Mouse (Mus musculus) cerebellum, adult 2 months (tissue): ENCODE results near the gene Aspscr1.

Source experiments
- CTCF ChIP-seq: fragments of 200-500 bp; IDR thresholded peaks from 2 replicates; pipeline ENCODE4 v1.5.1; 2011; ENCODE audit warnings: low read depth, mild to moderate bottlenecking, control low read depth, low read length, moderate library complexity, borderline replicate concordance; ENCODE audit not compliant: insufficient read depth
- POLR2A ChIP-seq: fragments of 200-500 bp; IDR thresholded peaks from 2 replicates; pipeline ENCODE4 v1.6.1; 2011; ENCODE audit warnings: low read length, control low read depth, borderline replicate concordance; ENCODE audit not compliant: insufficient read depth

DNA sequence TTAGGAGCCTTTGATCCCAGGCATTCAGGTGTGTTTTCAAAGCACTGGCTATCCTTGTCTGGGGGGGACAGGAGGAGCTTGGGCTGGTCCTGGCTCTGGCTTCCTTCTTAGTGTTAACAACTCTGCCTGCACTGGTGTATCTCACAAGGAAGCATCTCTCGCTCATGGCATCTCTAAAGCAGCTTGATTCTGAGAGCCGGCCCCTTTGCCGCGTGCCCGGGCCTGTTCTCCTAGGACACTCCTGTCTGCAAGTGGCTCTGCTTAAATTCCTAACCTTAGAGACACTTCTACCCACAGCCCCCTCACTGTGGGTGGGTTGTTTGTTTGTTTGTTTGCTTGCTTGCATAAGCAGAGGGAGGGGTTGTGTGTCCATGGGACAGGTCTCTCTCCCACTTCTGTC lies 35.2 kb downstream of the Aspscr1 start:
- no peak for TF ChIP-seq CTCF
- no peak for TF ChIP-seq POLR2A
